Mouse (Mus musculus) neural tube, embryonic 13.5 days (tissue): ENCODE data around the gene Arhgef3. TPM values are rescaled to one million over a fixed set of nuclear protein-coding genes. Genes with fewer than 3 reads are reported as not detected.
A peak's percentile ranks its signal among the peaks of the same experiment; 100 is the strongest.

Source experiments
- ATAC-seq: fragments of 200-750 bp; cut with Nextera tagmentation; 2 replicates; pipeline ENCODE4 v1.8.0; 2017; ENCODE audit warnings: low read depth, mild to moderate bottlenecking, moderate TSS enrichment, moderate library complexity
- H3K27ac ChIP-seq: fragments of 300-500 bp; sonication (generic); replicated peaks from 2 replicates; pipeline ENCODE4 v1.5.1; 2015; ENCODE audit warnings: moderate library complexity, mild to moderate bottlenecking, inconsistent platforms
- H3K27me3 ChIP-seq: fragments of 300-500 bp; sonication (generic); 2 replicates; pipeline ENCODE4 v1.6.1; 2015; ENCODE audit warnings: mild to moderate bottlenecking, inconsistent platforms
- H3K36me3 ChIP-seq: fragments of 300-500 bp; sonication (generic); 2 replicates; pipeline ENCODE4 v1.6.1; 2015; ENCODE audit warnings: mild to moderate bottlenecking, inconsistent platforms
- H3K4me1 ChIP-seq: fragments of 300-500 bp; sonication (generic); replicated peaks from 2 replicates; pipeline ENCODE4 v1.6.1; 2015; ENCODE audit warnings: inconsistent platforms
- H3K4me2 ChIP-seq: fragments of 300-500 bp; sonication (generic); 2 replicates; pipeline ENCODE4 v1.6.1; 2015; ENCODE audit warnings: inconsistent platforms, mild to moderate bottlenecking, moderate library complexity
- H3K4me3 ChIP-seq: fragments of 300-500 bp; sonication (generic); 2 replicates; pipeline ENCODE4 v1.5.1; 2015; ENCODE audit warnings: mild to moderate bottlenecking, inconsistent platforms
- H3K9ac ChIP-seq: fragments of 300-500 bp; sonication (generic); 2 replicates; pipeline ENCODE4 v1.6.1; 2015; ENCODE audit warnings: moderate library complexity, mild to moderate bottlenecking, inconsistent platforms
- H3K9me3 ChIP-seq: fragments of 300-500 bp; sonication (generic); 2 replicates; pipeline ENCODE4 v1.6.1; 2016; ENCODE audit warnings: inconsistent platforms
- WGBS: fragments of 180-500 bp; shearing (Covaris S2); methylation state at CpG from one replicate; pipeline ENCODE4 v1.1.7; 2015; 5-methylcytosine and 5-hydroxymethylcytosine counted together
- polyA plus RNA-seq: library from polyadenylated mRNA; unstranded; fragments of >200 nt; fragmentation: Nextera tagmentation; extraction: Ambion mirVana; gene quantifications from 2 replicates; pipeline ENCODE4 v1.2.1, GENCODE M21; 2015

The Arhgef3 gene
- polyA plus RNA-seq, 1 experiment from 2014 or later = 3.3 TPM

DNA sequence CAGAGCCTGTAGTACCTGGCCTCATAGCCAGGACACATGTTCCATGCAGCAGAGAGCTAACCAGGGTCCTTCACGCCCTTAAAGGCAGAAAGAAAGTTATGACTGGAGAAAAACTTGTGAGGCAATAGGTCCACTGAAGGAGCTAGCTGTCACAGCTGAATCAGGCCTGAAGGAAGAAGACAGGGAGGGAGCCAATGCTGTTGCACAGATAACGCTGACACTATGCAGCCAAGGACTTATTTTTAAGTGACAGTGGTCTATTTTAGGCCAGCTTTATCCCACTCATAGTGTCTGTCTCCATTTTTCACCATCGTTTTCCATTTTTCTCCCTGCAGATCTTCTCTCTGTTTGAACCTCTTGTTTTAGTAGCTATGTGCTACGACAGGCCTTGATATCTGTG, 207.3 kb downstream of the Arhgef3 start:
- no peaks in the 10 kb centered on the region for H3K9me3 ChIP-seq
- H3K27me3 ChIP-seq = no peaks in the 10 kb centered on the region
- 92% methylated on average over 4 of the region's 4 CpGs for WGBS
- H3K4me1 ChIP-seq = no peaks in the 10 kb centered on the region
- no peak overlapping the region for H3K27ac ChIP-seq
- H3K36me3 ChIP-seq = no peaks in the 10 kb centered on the region
- H3K4me3 ChIP-seq = no peak overlapping the region
- no peak for ATAC-seq
- H3K4me2 ChIP-seq = no peak overlapping the region
- no peak overlapping the region for H3K9ac ChIP-seq

GRCm38 (mm10) chr14:27324689-27325088, 210.0 kb downstream of the Arhgef3 start:
- H3K4me3 ChIP-seq = no peak overlapping the region
- no peaks in the 10 kb centered on the region for H3K9me3 ChIP-seq
- no peak overlapping the region for H3K27ac ChIP-seq
- no peak overlapping the region for H3K4me2 ChIP-seq
- 84% methylated on average over 7 of the region's 7 CpGs for WGBS
- no peaks in the 10 kb centered on the region for H3K36me3 ChIP-seq
- no peak overlapping the region for H3K9ac ChIP-seq
- H3K4me1 ChIP-seq = no peaks in the 10 kb centered on the region
- H3K27me3 ChIP-seq = no peaks in the 10 kb centered on the region
- ATAC-seq = no peak

GRCm38 (mm10) chr14:27325537-27325936, 210.8 kb downstream of the Arhgef3 start:
- 83% methylated on average over 6 of the region's 6 CpGs for WGBS
- no peaks in the 10 kb centered on the region for H3K27me3 ChIP-seq
- no peak for ATAC-seq
- H3K4me2 ChIP-seq = no peak overlapping the region
- H3K4me3 ChIP-seq = no peak overlapping the region
- H3K9ac ChIP-seq = no peak overlapping the region
- no peaks in the 10 kb centered on the region for H3K9me3 ChIP-seq
- no peaks in the 10 kb centered on the region for H3K4me1 ChIP-seq
- no peaks in the 10 kb centered on the region for H3K36me3 ChIP-seq
- no peak overlapping the region for H3K27ac ChIP-seq

- no peaks in the 10 kb centered on the region for H3K36me3 ChIP-seq
- no peak for ATAC-seq
- no peak overlapping the region for H3K9ac ChIP-seq
- no peak overlapping the region for H3K4me2 ChIP-seq
- 73% methylated on average over 3 of the region's 3 CpGs for WGBS
- H3K27ac ChIP-seq = no peak overlapping the region
- H3K4me3 ChIP-seq = no peak overlapping the region
- H3K4me1 ChIP-seq = no peaks in the 10 kb centered on the region
- no peaks in the 10 kb centered on the region for H3K9me3 ChIP-seq
- no peaks in the 10 kb centered on the region for H3K27me3 ChIP-seq
Observed at GRCm38 (mm10) chr14:27327862-27328261, 213.2 kb downstream of the Arhgef3 start.

GRCm38 (mm10) chr14:27328952-27329351, 214.3 kb downstream of the Arhgef3 start:
- Histone ChIP-seq H3K9ac (no peak overlapping the region), H3K27me3 (peaks cover 4% of the 10 kb centered on the region; the same call in 1 of the 2 replicates), H3K27ac (no peak overlapping the region), H3K36me3 (no peaks in the 10 kb centered on the region), H3K4me3 (no peak overlapping the region), H3K9me3 (no peaks in the 10 kb centered on the region), H3K4me2 (no peak overlapping the region), H3K4me1 (no peaks in the 10 kb centered on the region)
- ATAC-seq = no peak
- WGBS = 93% methylated on average over 3 of the region's 3 CpGs

DNA sequence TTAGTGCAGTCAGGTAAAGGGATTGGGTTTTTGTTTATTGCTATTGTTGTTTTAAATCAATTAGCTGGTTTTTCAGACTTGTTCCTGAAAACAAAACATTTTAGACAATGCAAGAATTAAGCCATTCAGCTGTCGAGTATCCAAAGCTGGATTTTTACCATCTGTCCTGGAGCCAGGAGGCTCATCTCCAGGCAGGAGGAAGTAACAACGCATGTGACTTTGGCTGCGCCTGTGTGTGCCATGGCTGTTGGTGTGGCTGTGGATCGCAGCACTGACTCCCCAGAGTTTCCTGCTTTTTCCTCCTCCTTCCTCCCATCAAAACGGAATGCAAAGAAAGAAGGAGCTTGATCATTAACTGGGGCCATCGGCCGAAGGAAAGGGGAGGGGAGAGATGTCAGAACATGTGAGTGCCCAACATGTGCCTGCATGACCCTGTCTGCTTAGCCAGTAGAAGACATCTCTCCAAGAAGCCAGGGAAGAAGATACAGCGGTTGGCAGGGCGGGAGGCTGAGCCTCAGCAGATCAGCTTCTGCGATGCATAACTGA, 216.9 kb downstream of the Arhgef3 start:
- no peak overlapping the region for H3K4me2 ChIP-seq
- ATAC-seq = no peak
- no peaks in the 10 kb centered on the region for H3K9me3 ChIP-seq
- peaks cover 14% of the 10 kb centered on the region for H3K4me1 ChIP-seq
- no peak overlapping the region for H3K27ac ChIP-seq
- H3K9ac ChIP-seq = no peak overlapping the region
- no peak overlapping the region for H3K4me3 ChIP-seq
- 61% methylated on average over 10 of the region's 10 CpGs for WGBS
- H3K27me3 ChIP-seq = peaks cover 27% of the 10 kb centered on the region
- no peaks in the 10 kb centered on the region for H3K36me3 ChIP-seq

GRCm38 (mm10) chr14:27332359-27332987, 217.8 kb downstream of the Arhgef3 start:
- H3K4me2 ChIP-seq = no peak overlapping the region
- no peaks in the 10 kb centered on the region for H3K36me3 ChIP-seq
- peaks cover 36% of the 10 kb centered on the region for H3K27me3 ChIP-seq
- no peak overlapping the region for H3K4me3 ChIP-seq
- H3K4me1 ChIP-seq = peaks cover 16% of the 10 kb centered on the region
- no peak overlapping the region for H3K9ac ChIP-seq
- H3K27ac ChIP-seq = no peak overlapping the region
- H3K9me3 ChIP-seq = no peaks in the 10 kb centered on the region
- ATAC-seq = no peak
- 46% methylated on average over 4 of the region's 4 CpGs for WGBS

DNA sequence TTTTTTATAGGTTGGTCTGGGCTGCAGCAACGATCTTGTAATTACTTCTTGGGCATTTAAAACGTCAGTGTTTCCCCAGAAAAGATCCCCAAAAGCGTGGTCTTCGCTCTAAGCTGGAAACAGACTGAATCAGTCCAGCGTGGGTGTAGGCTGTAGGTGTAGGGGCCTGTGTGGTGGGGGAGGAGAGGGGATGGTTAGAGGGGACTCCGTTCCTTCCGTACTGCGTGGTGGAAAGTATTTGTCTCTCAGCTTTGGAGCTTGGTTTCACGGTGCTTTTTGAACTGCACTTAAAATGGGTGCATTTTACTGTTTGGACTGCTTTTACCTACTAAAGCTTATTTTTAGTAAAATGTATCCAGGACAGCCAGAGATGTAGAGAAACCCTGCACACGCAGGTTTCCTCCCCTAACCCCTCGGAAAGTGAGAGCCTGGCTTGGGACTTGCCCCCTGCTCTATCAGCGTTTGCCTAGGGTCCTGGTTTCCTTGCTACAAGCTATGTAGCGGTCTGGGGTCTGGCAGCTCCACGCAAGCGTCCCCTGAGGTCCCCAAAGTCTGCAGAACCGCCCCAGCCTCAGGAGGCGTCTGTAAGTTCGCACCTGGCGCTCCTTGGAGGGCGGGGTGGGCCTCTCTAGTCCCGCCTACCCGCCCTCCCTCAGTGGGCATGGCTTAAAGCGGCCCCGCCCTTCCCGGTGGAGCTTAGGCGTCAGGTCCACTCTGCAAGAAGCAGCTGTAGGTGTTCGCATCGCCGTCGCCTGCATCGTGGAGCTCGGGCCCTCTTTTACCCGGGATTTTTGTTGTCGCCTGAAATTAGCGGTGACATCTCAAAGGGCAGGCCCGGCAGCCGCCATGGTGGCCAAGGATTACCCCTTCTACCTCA, 220.9 kb downstream of the Arhgef3 start:
- Histone ChIP-seq H3K36me3 (no peaks in the 10 kb centered on the region), H3K27me3 (peaks cover 40% of the 10 kb centered on the region), H3K4me3 (peak overlapping the region; percentile 55), H3K9ac (peak overlapping the region; percentile 70), H3K4me2 (peak overlapping the region; percentile 92), H3K9me3 (no peaks in the 10 kb centered on the region), H3K4me1 (peaks cover 16% of the 10 kb centered on the region), H3K27ac (no peak overlapping the region)
- 3% methylated on average over 37 of the region's 37 CpGs for WGBS
- peak; percentile 95 for ATAC-seq

- H3K4me1 ChIP-seq = peaks cover 16% of the 10 kb centered on the region
- peak overlapping the region; percentile 55 for H3K4me3 ChIP-seq
- peaks cover 40% of the 10 kb centered on the region for H3K27me3 ChIP-seq
- no peaks in the 10 kb centered on the region for H3K36me3 ChIP-seq
- no peak overlapping the region for H3K27ac ChIP-seq
- peak overlapping the region; percentile 92 for H3K4me2 ChIP-seq
- H3K9ac ChIP-seq = peak overlapping the region; percentile 70
- 4% methylated on average over 34 of the region's 34 CpGs for WGBS
- H3K9me3 ChIP-seq = no peaks in the 10 kb centered on the region
- ATAC-seq = peak; percentile 62
Observed at GRCm38 (mm10) chr14:27336208-27337114, 221.8 kb downstream of the Arhgef3 start.

- Histone ChIP-seq H3K4me3 (no peak overlapping the region), H3K4me2 (peak overlapping the region; percentile 92)
- no peak for ATAC-seq
Observed at GRCm38 (mm10) chr14:27337156-27337555, 222.5 kb downstream of the Arhgef3 start.

GRCm38 (mm10) chr14:27338034-27338708, 223.5 kb downstream of the Arhgef3 start:
- Histone ChIP-seq H3K27me3 (peaks cover 40% of the 10 kb centered on the region), H3K9me3 (no peaks in the 10 kb centered on the region), H3K9ac (no peak overlapping the region), H3K27ac (no peak overlapping the region), H3K4me2 (no peak overlapping the region), H3K36me3 (no peaks in the 10 kb centered on the region), H3K4me1 (peaks cover 16% of the 10 kb centered on the region), H3K4me3 (no peak overlapping the region)
- ATAC-seq = no peak
- WGBS = 38% methylated on average over 12 of the region's 12 CpGs

More at GRCm38 (mm10) chr14:27337156-27337555, 222.5 kb downstream of the Arhgef3 start:
- Histone ChIP-seq H3K4me1 (peaks cover 16% of the 10 kb centered on the region), H3K27ac (no peak overlapping the region), H3K36me3 (no peaks in the 10 kb centered on the region), H3K27me3 (peaks cover 40% of the 10 kb centered on the region), H3K9ac (no peak overlapping the region), H3K9me3 (no peaks in the 10 kb centered on the region)
- 68% methylated on average over 6 of the region's 6 CpGs for WGBS
